Mouse (Mus musculus): Measurements from ENCODE around the gene 3110082I17Rik. TPM values are rescaled to one million over a fixed set of nuclear protein-coding genes. Genes with fewer than 3 reads are reported as not detected.
"Not testable (repeated sequence)": the region's sequence is repeated elsewhere in the genome, so short reads cannot be mapped to it uniquely, and the experiment has no call there.

The 3110082I17Rik gene
- polyA plus RNA-seq, 1 experiment = 0.97 TPM

DNA sequence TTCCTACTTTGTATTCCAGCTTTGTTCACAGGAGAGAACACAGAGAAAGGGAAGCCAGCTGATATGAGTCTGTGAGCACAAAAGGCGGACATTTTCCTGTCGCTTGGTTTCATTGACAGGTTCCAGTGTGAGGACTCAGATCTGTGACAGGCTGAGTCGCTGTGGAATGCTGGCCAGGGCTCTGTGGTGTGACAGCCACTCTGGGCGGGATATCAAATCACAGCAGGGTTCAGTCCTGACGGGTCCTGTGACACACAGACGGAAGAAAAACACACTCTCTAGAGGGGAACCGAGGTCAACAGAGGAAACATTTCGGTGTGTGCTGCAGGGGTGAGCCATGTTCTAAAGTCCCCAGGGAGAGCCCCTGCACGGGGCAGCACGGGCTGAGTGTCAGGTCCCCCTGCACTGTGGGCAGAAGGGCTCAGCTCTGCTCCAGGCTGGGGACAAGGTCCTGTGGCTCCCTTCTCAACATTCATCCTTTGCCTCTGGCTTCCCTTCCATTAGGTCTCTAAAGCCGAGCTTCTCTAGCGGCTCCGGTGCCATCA lies 122.4 kb downstream of the 3110082I17Rik start:
- no peak overlapping the region for H3K4me3 ChIP-seq (replicated peaks)
- H3K4me1 ChIP-seq (ENCODE audit: control insufficient read depth) = peaks cover 8% of the 10 kb centered on the region
- H3K27me3 ChIP-seq (ENCODE audit: control insufficient read depth) = no peaks in the 10 kb centered on the region
- H3K36me3 ChIP-seq (ENCODE audit: control insufficient read depth) = peaks cover 80% of the 10 kb centered on the region
- H3K9me3 ChIP-seq (ENCODE audit: control insufficient read depth, low read length) = no peaks in the 10 kb centered on the region
- TF ChIP-seq TAL1 (IDR thresholded peaks at IDR 0.05; ENCODE audit: low read length) = no peak
- TF ChIP-seq GATA1 (IDR thresholded peaks at IDR 0.05; ENCODE audit: low read length) = no peak

DNA sequence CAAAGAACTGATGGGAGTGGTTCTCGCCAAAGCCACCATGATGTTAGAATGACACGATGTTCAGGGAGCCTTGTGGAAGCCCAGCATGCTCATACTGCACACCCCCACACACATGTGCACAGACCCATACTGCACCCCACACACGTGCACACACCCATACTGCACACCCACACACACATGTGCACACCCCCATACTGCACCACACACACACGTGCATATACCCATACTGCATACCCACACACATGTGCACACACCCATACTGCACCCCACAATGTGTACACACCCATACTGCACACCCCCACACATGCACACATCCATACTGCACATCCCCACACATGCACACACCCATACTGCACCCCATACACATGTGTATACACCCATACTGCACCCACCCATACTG lies 124.7 kb downstream of the 3110082I17Rik start:
- Histone ChIP-seq H3K9me3 (ENCODE audit: control insufficient read depth, low read length) (no peaks in the 10 kb centered on the region), H3K4me3 (replicated peaks) (no peak overlapping the region), H3K27me3 (ENCODE audit: control insufficient read depth) (no peaks in the 10 kb centered on the region), H3K36me3 (ENCODE audit: control insufficient read depth) (peaks cover 60% of the 10 kb centered on the region), H3K4me1 (ENCODE audit: control insufficient read depth) (peaks cover 13% of the 10 kb centered on the region)
- no peak for TF ChIP-seq GATA1 (IDR thresholded peaks at IDR 0.05; ENCODE audit: low read length)

DNA sequence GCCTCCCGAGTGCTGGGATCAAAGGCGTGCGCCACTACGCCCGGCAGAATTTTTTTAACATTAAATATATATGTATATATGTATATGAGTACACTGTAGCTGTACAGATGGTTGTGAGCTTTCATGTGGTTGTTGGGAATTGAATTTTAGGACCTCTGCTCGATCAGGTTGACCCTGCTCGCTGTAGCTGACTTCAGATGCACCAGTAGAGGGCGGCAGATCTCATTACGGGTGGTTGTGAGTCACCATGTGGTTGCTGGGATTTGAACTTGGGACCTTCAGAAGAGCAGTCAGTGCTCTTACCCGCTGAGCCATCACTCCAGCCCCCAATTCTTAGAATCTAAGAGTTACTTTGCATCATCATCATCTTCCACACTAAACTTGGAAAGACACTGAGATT lies 125.9 kb downstream of the 3110082I17Rik start:
- Histone ChIP-seq H3K4me1 (ENCODE audit: control insufficient read depth) (peaks cover 13% of the 10 kb centered on the region), H3K36me3 (ENCODE audit: control insufficient read depth) (peaks cover 47% of the 10 kb centered on the region)
- not testable (repeated sequence) for H3K4me3 ChIP-seq (replicated peaks); H3K27me3 ChIP-seq (ENCODE audit: control insufficient read depth); H3K9me3 ChIP-seq (ENCODE audit: control insufficient read depth, low read length)

- Histone ChIP-seq H3K9me3 (ENCODE audit: control insufficient read depth, low read length) (no peaks in the 10 kb centered on the region), H3K4me1 (ENCODE audit: control insufficient read depth) (peaks cover 12% of the 10 kb centered on the region), H3K36me3 (ENCODE audit: control insufficient read depth) (peaks cover 38% of the 10 kb centered on the region), H3K4me3 (replicated peaks) (no peak overlapping the region), H3K27me3 (ENCODE audit: control insufficient read depth) (no peaks in the 10 kb centered on the region)
- no peak for TF ChIP-seq GATA1 (IDR thresholded peaks at IDR 0.05; ENCODE audit: low read length)
- no peak for TF ChIP-seq TAL1 (IDR thresholded peaks at IDR 0.05; ENCODE audit: low read length)
Measured at GRCm38 (mm10) chr5:139333301-139334013, 126.9 kb downstream of the 3110082I17Rik start.

DNA sequence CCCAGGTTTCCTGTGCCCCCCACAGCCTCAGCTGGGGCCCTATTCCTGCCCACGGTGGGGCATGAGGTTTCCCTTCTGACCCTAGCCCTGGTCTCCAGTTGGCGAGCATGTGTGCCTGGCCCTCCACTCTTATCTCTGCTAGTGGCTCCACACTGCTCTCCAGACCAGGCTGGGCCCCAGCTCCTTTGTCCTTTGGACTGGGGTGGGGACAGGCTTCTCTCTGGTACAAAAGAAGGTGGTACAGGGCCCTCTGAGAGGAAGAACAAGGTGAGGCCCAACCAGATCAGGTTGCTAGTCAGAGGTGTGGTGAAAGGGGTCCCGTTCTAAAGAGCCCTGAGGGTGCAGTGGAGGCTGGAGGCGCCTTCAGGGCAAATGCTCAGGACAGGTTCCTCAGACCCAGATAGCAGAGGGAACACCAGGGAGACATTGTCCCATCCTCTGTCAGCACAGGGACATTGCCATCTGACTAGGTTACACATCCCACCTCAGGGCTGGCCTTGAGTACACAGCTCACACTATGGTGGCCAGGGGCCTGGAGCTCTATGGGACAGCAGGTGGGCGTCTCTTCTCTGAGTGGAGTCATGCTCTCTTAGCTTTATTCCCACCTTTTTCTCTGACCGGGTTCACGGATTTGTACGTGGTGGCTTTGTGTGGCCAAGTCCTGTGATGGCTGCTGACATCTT lies 127.6 kb downstream of the 3110082I17Rik start:
- no peak for TF ChIP-seq TAL1 (IDR thresholded peaks at IDR 0.05; ENCODE audit: low read length)
- no peak for TF ChIP-seq GATA1 (IDR thresholded peaks at IDR 0.05; ENCODE audit: low read length)
- H3K36me3 ChIP-seq (ENCODE audit: control insufficient read depth) = peaks cover 31% of the 10 kb centered on the region
- peaks cover 11% of the 10 kb centered on the region for H3K4me1 ChIP-seq (ENCODE audit: control insufficient read depth)
- H3K27me3 ChIP-seq (ENCODE audit: control insufficient read depth) = no peaks in the 10 kb centered on the region
- no peak overlapping the region for H3K4me3 ChIP-seq (replicated peaks)
- no peaks in the 10 kb centered on the region for H3K9me3 ChIP-seq (ENCODE audit: control insufficient read depth, low read length)

- H3K27me3 ChIP-seq (ENCODE audit: control insufficient read depth) = no peaks in the 10 kb centered on the region
- no peaks in the 10 kb centered on the region for H3K9me3 ChIP-seq (ENCODE audit: control insufficient read depth, low read length)
- peaks cover 11% of the 10 kb centered on the region for H3K4me1 ChIP-seq (ENCODE audit: control insufficient read depth)
- no peak overlapping the region for H3K4me3 ChIP-seq (replicated peaks)
- peaks cover 22% of the 10 kb centered on the region for H3K36me3 ChIP-seq (ENCODE audit: control insufficient read depth)
- TF ChIP-seq GATA1 (IDR thresholded peaks at IDR 0.05; ENCODE audit: low read length) (no peak), TAL1 (IDR thresholded peaks at IDR 0.05; ENCODE audit: low read length) (no peak)
Measured at GRCm38 (mm10) chr5:139331742-139332141, 128.6 kb downstream of the 3110082I17Rik start.

DNA sequence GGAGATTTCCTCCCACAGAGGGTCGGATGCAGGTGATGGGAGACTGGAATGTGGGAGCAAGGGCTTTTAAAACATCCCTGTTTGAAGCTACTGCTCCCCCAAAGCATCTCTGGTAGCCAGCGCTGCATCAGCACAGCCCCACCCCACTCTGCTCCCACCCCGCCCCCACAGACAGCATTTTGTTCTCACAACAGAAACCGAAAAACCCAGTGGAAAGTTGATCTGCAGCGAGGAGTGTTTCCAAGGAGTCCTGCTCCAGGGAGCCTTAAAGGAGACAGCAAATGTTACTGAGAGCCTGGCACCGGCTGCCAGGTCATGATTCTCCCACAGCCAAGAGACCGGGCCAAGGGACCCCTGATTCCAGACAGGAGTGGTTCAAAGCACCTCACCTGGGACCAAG lies 129.6 kb downstream of the 3110082I17Rik start:
- no peak for TF ChIP-seq GATA1 (IDR thresholded peaks at IDR 0.05; ENCODE audit: low read length)
- Histone ChIP-seq H3K27me3 (ENCODE audit: control insufficient read depth) (peaks cover 5% of the 10 kb centered on the region), H3K4me1 (ENCODE audit: control insufficient read depth) (peaks cover 15% of the 10 kb centered on the region), H3K9me3 (ENCODE audit: control insufficient read depth, low read length) (no peaks in the 10 kb centered on the region), H3K36me3 (ENCODE audit: control insufficient read depth) (peaks cover 12% of the 10 kb centered on the region), H3K4me3 (replicated peaks) (no peak overlapping the region)

GRCm38 (mm10) chr5:139327634-139328020 lies 132.7 kb downstream of the 3110082I17Rik start:
- H3K36me3 ChIP-seq (ENCODE audit: control insufficient read depth) = no peaks in the 10 kb centered on the region
- H3K9me3 ChIP-seq (ENCODE audit: control insufficient read depth, low read length) = no peaks in the 10 kb centered on the region
- no peak overlapping the region for H3K4me3 ChIP-seq (replicated peaks)
- H3K4me1 ChIP-seq (ENCODE audit: control insufficient read depth) = peaks cover 26% of the 10 kb centered on the region
- no peak for TF ChIP-seq GATA1 (IDR thresholded peaks at IDR 0.05; ENCODE audit: low read length)
- no peak for TF ChIP-seq TAL1 (IDR thresholded peaks at IDR 0.05; ENCODE audit: low read length)
- H3K27me3 ChIP-seq (ENCODE audit: control insufficient read depth) = peaks cover 27% of the 10 kb centered on the region

DNA sequence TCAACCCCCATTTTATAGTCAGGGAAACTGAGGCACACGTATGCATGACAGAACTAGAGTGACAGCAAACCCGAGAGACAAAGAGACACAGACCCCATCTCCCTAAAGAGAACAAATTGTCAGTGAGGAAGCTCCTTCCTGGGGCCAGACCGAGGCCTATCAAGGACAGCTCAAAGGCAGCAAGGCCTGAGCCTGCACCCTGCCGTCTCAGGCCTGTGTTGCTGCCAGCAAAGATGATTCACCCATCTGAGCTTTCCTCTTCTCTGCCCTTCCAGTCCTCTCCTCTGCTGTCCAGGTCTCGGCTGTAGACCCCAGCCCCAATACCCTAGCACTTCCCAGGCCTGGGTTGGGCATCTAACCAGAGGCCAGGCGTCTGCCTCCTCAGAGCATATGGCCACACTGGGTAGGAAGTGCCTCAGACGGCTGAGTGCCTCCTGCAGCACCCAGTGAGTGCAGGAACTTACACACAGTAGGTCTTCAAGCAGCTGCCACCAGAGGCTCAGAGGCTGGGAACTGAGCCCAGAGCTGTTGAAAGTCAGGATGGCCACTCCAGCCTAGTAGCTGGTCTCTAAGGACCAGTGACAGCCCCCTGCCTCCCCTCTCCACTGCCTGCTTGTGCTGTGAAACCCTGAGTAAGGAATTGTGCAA lies 133.2 kb downstream of the 3110082I17Rik start:
- Histone ChIP-seq H3K36me3 (ENCODE audit: control insufficient read depth) (no peaks in the 10 kb centered on the region), H3K9me3 (ENCODE audit: control insufficient read depth, low read length) (no peaks in the 10 kb centered on the region), H3K4me3 (replicated peaks) (no peak overlapping the region), H3K27me3 (ENCODE audit: control insufficient read depth) (peaks cover 27% of the 10 kb centered on the region), H3K4me1 (ENCODE audit: control insufficient read depth) (peaks cover 22% of the 10 kb centered on the region)
- TF ChIP-seq TAL1 (IDR thresholded peaks at IDR 0.05; ENCODE audit: low read length) = no peak
- TF ChIP-seq GATA1 (IDR thresholded peaks at IDR 0.05; ENCODE audit: low read length) = no peak

Data from erythroblast, embryonic 14.5 days (primary cell).